Mouse (Mus musculus) heart, adult 2 months (tissue): Measurements from ENCODE around the gene Stk39. TPM values are rescaled to one million over a fixed set of nuclear protein-coding genes. Genes with fewer than 3 reads are reported as not detected.
A peak's percentile ranks its signal among the peaks of the same experiment; 100 is the strongest.

Source experiments
- DNase-seq, 2 experiments: peaks; one replicate each; pipeline ENCODE4 v3.0.0; 2021
- H3K27ac ChIP-seq: fragments of 200-600 bp; 2 replicates; pipeline ENCODE4 v1.8.1; 2022
- H3K27me3 ChIP-seq: fragments of 200-500 bp; 2 replicates; pipeline ENCODE4 v1.6.1; 2012; ENCODE audit warnings: mild to moderate bottlenecking, low read length, inconsistent platforms, mixed read lengths; ENCODE audit not compliant: control insufficient read depth, insufficient read depth
- H3K36me3 ChIP-seq: fragments of 200-500 bp; 2 replicates; pipeline ENCODE4 v1.6.1; 2012; ENCODE audit warnings: low read length, inconsistent platforms; ENCODE audit not compliant: control insufficient read depth, insufficient read depth
- H3K4me1 ChIP-seq: fragments of 200-500 bp; 2 replicates; pipeline ENCODE4 v1.6.1; 2011; ENCODE audit warnings: low read length; ENCODE audit not compliant: control insufficient read depth, insufficient read depth
- H3K4me3 ChIP-seq: fragments of 200-600 bp; 2 replicates; pipeline ENCODE4 v1.8.1; 2022
- H3K79me2 ChIP-seq: fragments of 200-500 bp; replicated peaks from 2 replicates; pipeline ENCODE4 v1.6.1; 2012; ENCODE audit warnings: mild to moderate bottlenecking, inconsistent platforms, low read length, moderate library complexity, mixed read lengths; ENCODE audit not compliant: control insufficient read depth, insufficient read depth
- H3K9ac ChIP-seq: fragments of 200-500 bp; 2 replicates; pipeline ENCODE4 v1.6.1; 2012; ENCODE audit warnings: low read depth, mild to moderate bottlenecking, control low read depth, inconsistent platforms, low read length, mixed read lengths
- CTCF ChIP-seq: fragments of 200-600 bp; IDR thresholded peaks from 2 replicates; pipeline ENCODE4 v1.8.1; 2022; ENCODE audit warnings: antibody characterized with exemption, mild to moderate bottlenecking, moderate library complexity
- EP300 ChIP-seq: fragments of 200-500 bp; IDR thresholded peaks from 2 replicates; pipeline ENCODE4 v1.6.1; 2011; ENCODE audit warnings: low read depth, low read length, control low read depth; ENCODE audit not compliant: insufficient read depth
- POLR2A ChIP-seq: fragments of 200-500 bp; IDR thresholded peaks from 2 replicates; pipeline ENCODE4 v1.6.1; 2011; ENCODE audit warnings: mild to moderate bottlenecking, low read depth, low read length, control low read depth; ENCODE audit not compliant: insufficient read depth
- whole genome bisulfite sequencing: fragments of 180-500 bp; shearing (Covaris S2); methylation state at CpG from one replicate; pipeline ENCODE4 v1.1.7; 2018; 5-methylcytosine and 5-hydroxymethylcytosine counted together
- intact Hi-C: fragments of 180-260 bp; cut with DNase I; formaldehyde crosslinking; loops from one replicate; pipeline ENCODE4 v1.15.1; 2025
- polyA plus RNA-seq: library from polyadenylated mRNA; depleted of rRNA; stranded (reverse); fragments of >200 nt; gene quantifications from 2 replicates; pipeline ENCODE4 v1.2.3, GENCODE M21; 2012
- total RNA-seq, 2 experiments: library from RNA; stranded (reverse); gene quantifications; 2 replicates each; pipeline ENCODE4 v1.2.3; 2021

Gene Stk39
- total and polyA plus RNA-seq, 3 experiments: 34.2 to 85.2 (median 80.9) TPM

DNA sequence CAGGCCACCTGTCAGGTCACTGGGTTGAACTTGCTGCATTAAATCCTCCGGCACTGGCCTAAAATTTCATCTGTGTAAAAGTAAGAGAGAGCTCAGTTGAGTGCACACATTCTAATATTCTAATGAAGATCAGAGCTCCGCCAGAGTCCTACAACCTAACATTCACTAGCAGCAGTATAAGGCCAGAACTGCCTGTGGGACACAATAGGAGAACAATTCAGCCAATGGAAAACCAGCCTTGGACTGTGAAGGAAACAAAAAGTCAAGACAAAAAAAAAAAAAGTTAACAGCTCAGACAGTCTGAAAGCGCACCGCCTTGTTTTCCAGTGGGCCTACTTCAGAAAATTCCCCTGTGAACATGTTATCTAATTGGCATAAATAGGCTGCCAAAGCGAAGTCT, 137.1 kb downstream of the Stk39 start:
- no peak for TF ChIP-seq EP300
- no peak for TF ChIP-seq CTCF
- TF ChIP-seq POLR2A: no peak
- H3K9ac ChIP-seq: no peak overlapping the region
- no peak for DNase-seq
- 54% methylated on average over 5 of the region's 5 CpGs for WGBS
- H3K27ac ChIP-seq: no peak overlapping the region
- H3K36me3 ChIP-seq: peaks cover 5% of the 10 kb centered on the region
- H3K4me3 ChIP-seq: no peak overlapping the region
- intact Hi-C loops: no loop called here
- peaks cover 1% of the 10 kb centered on the region; the same call in 1 of the 2 replicates for H3K4me1 ChIP-seq
- H3K27me3 ChIP-seq: no peaks in the 10 kb centered on the region
- H3K79me2 ChIP-seq: no peaks in the 10 kb centered on the region

DNA sequence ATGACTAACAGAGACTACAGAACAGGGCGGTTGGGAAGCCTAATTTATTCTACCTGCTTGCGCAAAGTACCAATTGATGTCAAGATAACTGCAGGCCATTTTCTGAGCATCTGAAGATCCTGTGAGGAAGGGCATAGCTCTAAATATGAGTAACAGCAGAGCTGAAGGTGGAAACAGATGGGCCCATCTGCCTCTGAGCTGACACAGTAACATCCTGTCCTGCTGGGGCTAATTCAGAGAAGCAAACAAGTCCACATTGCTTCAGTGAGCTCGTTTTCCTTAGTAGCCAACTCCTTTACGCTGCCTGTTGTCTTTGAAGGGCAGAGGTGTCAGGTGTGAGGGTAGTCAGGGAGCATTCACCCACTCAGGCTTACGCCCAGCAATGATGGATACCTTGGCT, 146.8 kb downstream of the Stk39 start:
- Histone ChIP-seq H3K36me3 (no peaks in the 10 kb centered on the region), H3K4me3 (no peak overlapping the region), H3K27me3 (no peaks in the 10 kb centered on the region), H3K79me2 (no peaks in the 10 kb centered on the region), H3K4me1 (peaks cover 1% of the 10 kb centered on the region; the same call in 1 of the 2 replicates), H3K27ac (no peak overlapping the region), H3K9ac (no peak overlapping the region)
- intact Hi-C loops: no loop called here
- no peak for TF ChIP-seq EP300
- TF ChIP-seq POLR2A: no peak
- TF ChIP-seq CTCF: no peak
- 74% methylated on average over 5 of the region's 5 CpGs for whole genome bisulfite sequencing
- no peak for DNase-seq

DNA sequence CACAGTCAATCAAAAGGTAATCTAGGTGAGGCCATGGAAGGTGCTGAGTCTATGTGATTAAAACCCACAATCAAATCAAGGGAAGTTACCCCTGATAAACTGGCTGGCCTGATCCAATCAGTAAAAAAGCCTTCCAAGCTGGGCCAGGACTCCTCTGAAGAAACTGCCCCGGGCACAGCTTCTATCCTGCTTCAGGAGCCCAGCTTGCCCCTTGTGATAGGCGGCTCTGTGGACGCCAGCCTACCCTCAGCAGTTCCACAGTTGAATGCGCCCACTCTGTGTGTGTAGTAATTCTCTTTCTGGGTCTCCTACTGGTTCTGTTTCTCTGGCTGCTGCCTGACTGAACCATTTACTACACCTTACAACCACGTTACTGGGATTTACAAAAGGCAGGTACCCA, 150.8 kb downstream of the Stk39 start:
- no peaks in the 10 kb centered on the region for H3K79me2 ChIP-seq
- no peak overlapping the region for H3K4me3 ChIP-seq
- no peaks in the 10 kb centered on the region for H3K27me3 ChIP-seq
- intact Hi-C loops: no loop called here
- 82% methylated on average over 5 of the region's 5 CpGs for WGBS
- peaks cover 3% of the 10 kb centered on the region; the same call in 1 of the 2 replicates for H3K4me1 ChIP-seq
- no peak for TF ChIP-seq POLR2A
- no peak for TF ChIP-seq EP300
- no peak for TF ChIP-seq CTCF
- H3K9ac ChIP-seq: no peak overlapping the region
- no peaks in the 10 kb centered on the region for H3K36me3 ChIP-seq
- DNase-seq: no peak
- H3K27ac ChIP-seq: no peak overlapping the region

DNA sequence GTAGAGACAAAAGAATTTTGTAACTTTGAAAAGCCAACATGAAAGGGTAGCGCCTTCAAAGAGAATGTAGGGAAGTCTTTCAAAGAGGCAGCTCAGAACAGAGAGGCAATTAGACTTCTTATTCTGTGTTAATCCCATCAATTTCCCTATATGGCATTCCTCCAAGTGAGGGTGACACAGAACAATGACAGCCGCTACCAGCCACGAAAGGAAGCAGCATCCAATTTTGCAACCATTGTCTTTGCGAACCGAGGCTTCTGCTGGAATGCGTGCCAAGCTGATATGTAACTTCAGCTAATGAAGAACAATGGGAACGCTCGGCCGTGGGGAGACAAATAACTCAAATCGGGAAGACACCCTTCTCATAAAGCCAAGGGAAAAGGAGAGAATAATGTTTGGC, 151.4 kb downstream of the Stk39 start:
- intact Hi-C loops: no loop called here
- H3K79me2 ChIP-seq: no peaks in the 10 kb centered on the region
- H3K27ac ChIP-seq: no peak overlapping the region
- no peak for TF ChIP-seq CTCF
- 0 out of 2 replicates have a peak, but pooled peaks have one; percentile 10 for TF ChIP-seq EP300
- no peaks in the 10 kb centered on the region for H3K36me3 ChIP-seq
- no peaks in the 10 kb centered on the region for H3K27me3 ChIP-seq
- WGBS: 33% methylated on average over 10 of the region's 10 CpGs
- peaks cover 3% of the 10 kb centered on the region; the same call in 1 of the 2 replicates for H3K4me1 ChIP-seq
- H3K9ac ChIP-seq: no peak overlapping the region
- no peak for DNase-seq
- no peak overlapping the region for H3K4me3 ChIP-seq

DNA sequence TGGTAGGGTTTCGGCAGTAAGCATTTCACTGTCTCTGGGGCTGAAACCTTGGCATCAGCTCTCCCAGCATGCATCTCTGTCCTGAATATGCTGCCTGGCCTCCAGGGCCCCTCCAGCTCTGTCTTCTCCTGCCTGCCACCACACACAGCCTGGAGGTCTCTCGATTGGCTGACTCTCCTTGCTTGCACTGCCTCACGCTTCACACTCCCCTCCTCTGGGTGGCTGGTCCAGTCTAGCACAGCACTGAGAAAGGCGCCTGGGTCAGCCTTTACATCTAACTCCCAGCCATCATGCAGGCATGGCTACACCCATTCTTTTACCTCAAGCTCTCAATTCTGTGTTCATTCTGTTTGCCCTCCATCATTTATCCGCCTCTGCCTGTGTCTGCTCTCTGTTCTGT, 153.6 kb downstream of the Stk39 start:
- no peak for DNase-seq
- Histone ChIP-seq H3K27me3 (no peaks in the 10 kb centered on the region), H3K4me3 (no peak overlapping the region), H3K36me3 (no peaks in the 10 kb centered on the region), H3K9ac (no peak overlapping the region), H3K4me1 (peaks cover 3% of the 10 kb centered on the region; the same call in 1 of the 2 replicates), H3K27ac (no peak overlapping the region), H3K79me2 (no peaks in the 10 kb centered on the region)
- intact Hi-C loops: no loop called here
- WGBS: 83% methylated on average over 5 of the region's 5 CpGs
- TF ChIP-seq POLR2A: no peak
- no peak for TF ChIP-seq EP300
- no peak for TF ChIP-seq CTCF

DNA sequence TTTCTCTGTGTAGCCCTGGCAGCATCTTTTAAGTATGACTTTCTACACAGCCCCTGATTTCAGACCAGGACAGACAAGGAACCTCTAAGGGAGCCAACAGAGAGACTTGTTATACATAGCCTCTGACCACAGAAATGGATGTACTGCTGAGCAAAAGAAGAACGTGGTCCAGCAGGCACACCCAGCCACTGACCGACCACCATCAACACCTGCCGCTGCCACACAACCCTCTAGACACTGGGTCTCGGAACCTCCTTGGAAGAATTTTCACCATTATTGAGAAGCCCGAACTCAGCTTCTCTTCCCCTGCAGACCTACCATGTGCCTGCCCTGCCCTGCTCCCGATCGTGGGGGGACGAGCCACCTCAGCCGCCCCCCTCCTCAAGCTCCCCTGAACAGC, 154.2 kb downstream of the Stk39 start:
- no peaks in the 10 kb centered on the region for H3K79me2 ChIP-seq
- no peak overlapping the region for H3K4me3 ChIP-seq
- no peak overlapping the region for H3K9ac ChIP-seq
- no peak for DNase-seq
- no peaks in the 10 kb centered on the region for H3K36me3 ChIP-seq
- peaks cover 3% of the 10 kb centered on the region; the same call in 1 of the 2 replicates for H3K4me1 ChIP-seq
- no peak for TF ChIP-seq EP300
- no peak for TF ChIP-seq POLR2A
- TF ChIP-seq CTCF: no peak
- intact Hi-C loops: no loop called here
- H3K27me3 ChIP-seq: no peaks in the 10 kb centered on the region
- WGBS: 90% methylated on average over 9 of the region's 9 CpGs
- H3K27ac ChIP-seq: no peak overlapping the region

DNA sequence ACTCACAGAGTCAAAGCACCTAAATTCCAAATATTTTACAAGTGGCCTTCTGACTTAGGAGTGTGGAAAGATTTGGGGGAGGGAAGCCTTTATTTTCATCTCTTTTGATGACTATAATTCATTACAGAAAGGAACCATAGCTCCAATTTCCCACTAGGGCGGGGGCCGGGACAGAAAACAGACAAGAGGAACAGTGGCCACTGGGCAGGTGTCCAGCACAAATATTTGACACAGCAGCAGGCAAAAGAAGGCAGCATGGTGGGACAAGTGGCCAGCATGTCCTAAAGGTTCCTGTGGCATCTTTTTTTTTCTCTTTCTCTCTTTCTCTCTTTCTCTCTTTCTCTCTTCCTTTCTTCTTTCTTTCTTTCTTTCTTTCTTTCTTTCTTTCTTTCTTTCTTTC, 154.6 kb downstream of the Stk39 start:
- H3K9ac ChIP-seq: no peak overlapping the region
- 2% methylated on average over 2 of the region's 2 CpGs for WGBS

More for the DNA sequence above, 154.6 kb downstream of the Stk39 start:
- H3K4me1 ChIP-seq: peaks cover 3% of the 10 kb centered on the region; the same call in 1 of the 2 replicates
- H3K79me2 ChIP-seq: no peaks in the 10 kb centered on the region
- H3K36me3 ChIP-seq: no peaks in the 10 kb centered on the region
- H3K27ac ChIP-seq: no peak overlapping the region
- H3K4me3 ChIP-seq: no peak overlapping the region
- intact Hi-C loops: no loop called here
- H3K27me3 ChIP-seq: no peaks in the 10 kb centered on the region
- TF ChIP-seq POLR2A (no peak), EP300 (no peak), CTCF (no peak)
- peak; percentile 37 to 56 for DNase-seq
